Mouse (Mus musculus) bone marrow, adult 2 months (tissue): ENCODE measurements around the gene Fam117b. TPM values are rescaled to one million over a fixed set of nuclear protein-coding genes. Genes with fewer than 3 reads are reported as not detected.

ENCODE experiments used
- H3K27ac ChIP-seq: fragments of 200-500 bp; 2 replicates; pipeline ENCODE4 v1.5.1; 2012; ENCODE audit warnings: low read depth, mild to moderate bottlenecking, control low read depth, inconsistent platforms, low read length; ENCODE audit not compliant: control insufficient read depth, poor library complexity, insufficient read depth
- H3K4me1 ChIP-seq: fragments of 200-500 bp; 2 replicates; pipeline ENCODE4 v1.6.1; 2011; ENCODE audit warnings: low read length; ENCODE audit not compliant: control insufficient read depth, insufficient read depth
- H3K4me3 ChIP-seq: fragments of 200-500 bp; replicated peaks from 2 replicates; pipeline ENCODE3; 2011; ENCODE audit warnings: mild to moderate bottlenecking, low read depth, low read length, control low read depth; ENCODE audit not compliant: control insufficient read depth
- CTCF ChIP-seq: fragments of 200-500 bp; IDR thresholded peaks from 2 replicates; pipeline ENCODE4 v1.5.1; 2011; ENCODE audit warnings: low read length, control low read depth; ENCODE audit not compliant: control insufficient read depth, insufficient read depth
- POLR2A ChIP-seq: fragments of 200-500 bp; IDR thresholded peaks from 2 replicates; pipeline ENCODE4 v1.6.1; 2011; ENCODE audit warnings: low read depth, mild to moderate bottlenecking, control low read depth, low read length, borderline replicate concordance; ENCODE audit not compliant: control insufficient read depth
- WGBS: fragments of 180-500 bp; shearing (Covaris S2); methylation state at CpG from one replicate; pipeline ENCODE4 v1.1.7; 2018; 5-methylcytosine and 5-hydroxymethylcytosine counted together
- polyA plus RNA-seq: library from polyadenylated mRNA; stranded (reverse); fragments of >200 nt; gene quantifications from 2 replicates; pipeline ENCODE4 v1.2.4, GENCODE M21; 2011; ENCODE audit warnings: low replicate concordance; ENCODE audit not compliant: missing spikeins, insufficient read depth, insufficient read length

The Fam117b gene
- polyA plus RNA-seq, 1 experiment, result 12.0 TPM

GRCm38 (mm10) chr1:59918075-59918474 lies 5.3 kb downstream of the Fam117b start:
- no peak overlapping the region for H3K27ac ChIP-seq
- TF ChIP-seq CTCF, result no peak
- TF ChIP-seq POLR2A, result no peak
- no peak overlapping the region for H3K4me3 ChIP-seq
- H3K4me1 ChIP-seq, result peaks cover 1% of the 10 kb centered on the region; the same call in 1 of the 2 replicates

GRCm38 (mm10) chr1:59923201-59923600 lies 10.4 kb downstream of the Fam117b start:
- 2% methylated on average over 1 of the region's 1 CpGs for WGBS
- peak overlapping the region; percentile 81; the same call in 1 of the 2 replicates for H3K27ac ChIP-seq
- peak overlapping the region; percentile 49 for H3K4me3 ChIP-seq
- H3K4me1 ChIP-seq, result no peaks in the 10 kb centered on the region; the same call in 1 of the 2 replicates
- TF ChIP-seq POLR2A (no peak), CTCF (no peak)

GRCm38 (mm10) chr1:59923673-59924072 lies 10.9 kb downstream of the Fam117b start:
- WGBS, result 49% methylated on average over 1 of the region's 1 CpGs
- Histone ChIP-seq H3K4me1 (no peaks in the 10 kb centered on the region; the same call in 1 of the 2 replicates), H3K4me3 (peak overlapping the region; percentile 49), H3K27ac (peak overlapping the region; percentile 81; the same call in 1 of the 2 replicates)
- TF ChIP-seq CTCF, result no peak
- no peak for TF ChIP-seq POLR2A

- 83% methylated on average over 2 of the region's 2 CpGs for WGBS
- Histone ChIP-seq H3K4me1 (no peaks in the 10 kb centered on the region; the same call in 1 of the 2 replicates), H3K27ac (no peak overlapping the region), H3K4me3 (no peak overlapping the region)
- TF ChIP-seq CTCF, result no peak
- TF ChIP-seq POLR2A, result no peak
Measured at GRCm38 (mm10) chr1:59924411-59924810, 11.6 kb downstream of the Fam117b start.

GRCm38 (mm10) chr1:59926021-59926672 lies 13.3 kb downstream of the Fam117b start:
- no peak overlapping the region for H3K4me3 ChIP-seq
- no peaks in the 10 kb centered on the region; the same call in 1 of the 2 replicates for H3K4me1 ChIP-seq
- H3K27ac ChIP-seq, result no peak overlapping the region
- WGBS, result 86% methylated on average over 3 of the region's 3 CpGs
- TF ChIP-seq CTCF (no peak), POLR2A (no peak)

- Histone ChIP-seq H3K4me3 (no peak overlapping the region), H3K27ac (no peak overlapping the region), H3K4me1 (no peaks in the 10 kb centered on the region; the same call in 1 of the 2 replicates)
- TF ChIP-seq POLR2A (no peak), CTCF (no peak)
- WGBS, result 83% methylated on average over 2 of the region's 2 CpGs
Measured at GRCm38 (mm10) chr1:59927131-59927680, 14.4 kb downstream of the Fam117b start.

GRCm38 (mm10) chr1:59930926-59931325 lies 18.1 kb downstream of the Fam117b start:
- TF ChIP-seq POLR2A (no peak), CTCF (no peak)
- Histone ChIP-seq H3K27ac (no peak overlapping the region), H3K4me1 (no peaks in the 10 kb centered on the region; the same call in 1 of the 2 replicates), H3K4me3 (no peak overlapping the region)

- Histone ChIP-seq H3K27ac (no peak overlapping the region), H3K4me3 (no peak overlapping the region), H3K4me1 (no peaks in the 10 kb centered on the region; the same call in 1 of the 2 replicates)
- 87% methylated on average over 2 of the region's 2 CpGs for WGBS
- no peak for TF ChIP-seq CTCF
- TF ChIP-seq POLR2A, result no peak
Measured at GRCm38 (mm10) chr1:59932991-59933390, 20.2 kb downstream of the Fam117b start.
